Mouse (Mus musculus) forebrain, postnatal 0 days (tissue): ENCODE measurements around the gene Ifngr1. TPM values are rescaled to one million over a fixed set of nuclear protein-coding genes. Genes with fewer than 3 reads are reported as not detected.

Experiments used
- ATAC-seq: fragments of 200-750 bp; cut with Nextera tagmentation; 2 replicates; pipeline ENCODE4 v1.8.0; 2017; ENCODE audit warnings: mild to moderate bottlenecking, moderate library complexity
- DNase-seq: peaks from one replicate; pipeline ENCODE4 v3.0.0-alpha.2; 2015
- H3K27ac ChIP-seq: fragments of 300-500 bp; sonication (generic); 2 replicates; pipeline ENCODE4 v1.5.1; 2014; ENCODE audit warnings: low read depth, mild to moderate bottlenecking, antibody characterized with exemption, low read length, moderate library complexity, mixed read lengths
- H3K27me3 ChIP-seq: fragments of 300-500 bp; sonication (generic); 2 replicates; pipeline ENCODE4 v1.6.1; 2014; ENCODE audit warnings: mild to moderate bottlenecking, low read length, mixed read lengths; ENCODE audit not compliant: insufficient read depth
- H3K36me3 ChIP-seq: fragments of 300-500 bp; sonication (generic); 2 replicates; pipeline ENCODE4 v1.6.1; 2014; ENCODE audit warnings: mild to moderate bottlenecking, moderate library complexity; ENCODE audit not compliant: insufficient read depth
- H3K4me1 ChIP-seq: fragments of 300-500 bp; sonication (generic); 2 replicates; pipeline ENCODE4 v1.6.1; 2014; ENCODE audit warnings: antibody characterized with exemption; ENCODE audit not compliant: insufficient read depth
- H3K4me2 ChIP-seq: fragments of 300-500 bp; sonication (generic); 2 replicates; pipeline ENCODE4 v1.6.1; 2014; ENCODE audit warnings: low read depth, mild to moderate bottlenecking, moderate library complexity
- H3K4me3 ChIP-seq: fragments of 300-500 bp; sonication (generic); 2 replicates; pipeline ENCODE4 v1.5.1; 2014; ENCODE audit warnings: low read depth, low read length, mixed read lengths
- H3K9ac ChIP-seq: fragments of 300-500 bp; sonication (generic); 2 replicates; pipeline ENCODE4 v1.6.1; 2014; ENCODE audit warnings: mild to moderate bottlenecking
- H3K9me3 ChIP-seq: fragments of 300-500 bp; sonication (generic); 2 replicates; pipeline ENCODE4 v1.6.1; 2016; ENCODE audit warnings: low read length
- CTCF ChIP-seq: sonication (generic); IDR thresholded peaks from 2 replicates; pipeline ENCODE4 v1.5.1; 2016; ENCODE audit warnings: antibody characterized with exemption, control low read depth, low read depth
- whole genome bisulfite sequencing: fragments of 180-500 bp; shearing (Covaris S2); extraction: QIAGEN DNeasy Blood & Tissue Kit; methylation state at CpG from one replicate; pipeline ENCODE4 v1.1.7; 2014; 5-methylcytosine and 5-hydroxymethylcytosine counted together
- polyA plus RNA-seq: library from polyadenylated mRNA; unstranded; fragments of >200 nt; fragmentation: Nextera tagmentation; extraction: Ambion mirVana; gene quantifications from 2 replicates; pipeline ENCODE4 v1.2.1, GENCODE M21; 2015
- total RNA-seq: library from RNA; depleted of rRNA; stranded (reverse); fragments of >200 nt; gene quantifications from 2 replicates; pipeline ENCODE4 v1.2.3, GENCODE M21; 2014

The Ifngr1 gene
- total and polyA plus RNA-seq, 2 experiments from 2014 or later = 16.9 to 21.9 TPM

- Histone ChIP-seq H3K4me3 (no peak overlapping the region), H3K36me3 (no peaks in the 10 kb centered on the region), H3K4me2 (no peak overlapping the region), H3K27me3 (no peaks in the 10 kb centered on the region), H3K9ac (no peak overlapping the region), H3K9me3 (no peaks in the 10 kb centered on the region), H3K4me1 (no peaks in the 10 kb centered on the region), H3K27ac (no peak overlapping the region)
- no peak for ATAC-seq
- no peak for DNase-seq
- no peak for TF ChIP-seq CTCF
- whole genome bisulfite sequencing = 74% methylated on average over 6 of the region's 6 CpGs
Measured at GRCm38 (mm10) chr10:19578001-19578400, 13.7 kb upstream of the Ifngr1 start.

- no peaks in the 10 kb centered on the region for H3K9me3 ChIP-seq
- TF ChIP-seq CTCF = no peak
- H3K27ac ChIP-seq = no peak overlapping the region
- no peaks in the 10 kb centered on the region for H3K27me3 ChIP-seq
- H3K4me2 ChIP-seq = no peak overlapping the region
- no peaks in the 10 kb centered on the region for H3K4me1 ChIP-seq
- H3K9ac ChIP-seq = no peak overlapping the region
- WGBS = 61% methylated on average over 9 of the region's 9 CpGs
- peak; percentile 62; the same call in 1 of the 2 replicates for ATAC-seq
- H3K4me3 ChIP-seq = no peak overlapping the region
- DNase-seq = peak; percentile 63
- no peaks in the 10 kb centered on the region for H3K36me3 ChIP-seq
Measured at GRCm38 (mm10) chr10:19578409-19578986, 13.3 kb upstream of the Ifngr1 start.

DNA sequence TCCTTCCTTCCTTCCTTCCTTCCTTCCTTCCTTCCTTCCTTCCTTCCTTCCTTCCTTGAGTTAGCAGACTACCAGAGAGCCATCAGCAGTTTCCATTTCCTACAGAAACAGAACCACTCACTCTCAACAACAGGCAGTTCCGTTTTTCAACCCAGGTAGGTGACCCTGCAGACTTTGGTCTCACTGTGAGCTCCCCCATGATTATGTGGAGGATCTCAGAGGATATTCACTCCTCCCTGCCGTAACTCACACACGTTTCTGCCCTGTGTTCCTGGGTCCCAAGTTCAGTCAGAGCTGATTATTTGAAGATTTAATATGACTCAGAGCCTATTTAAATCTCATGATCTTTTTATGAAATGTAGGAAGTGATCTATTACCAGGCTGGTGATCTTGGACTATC is 11.1 kb upstream of the Ifngr1 start:
- Histone ChIP-seq H3K27me3 (no peaks in the 10 kb centered on the region), H3K4me3 (no peak overlapping the region), H3K27ac (no peak overlapping the region), H3K4me1 (no peaks in the 10 kb centered on the region), H3K9me3 (no peaks in the 10 kb centered on the region), H3K4me2 (no peak overlapping the region), H3K36me3 (no peaks in the 10 kb centered on the region), H3K9ac (no peak overlapping the region)
- no peak for TF ChIP-seq CTCF
- 68% methylated on average over 3 of the region's 3 CpGs for WGBS
- ATAC-seq (no peak), DNase-seq (no peak)

- Histone ChIP-seq H3K27me3 (no peaks in the 10 kb centered on the region), H3K4me1 (no peaks in the 10 kb centered on the region), H3K36me3 (no peaks in the 10 kb centered on the region), H3K4me2 (no peak overlapping the region), H3K27ac (no peak overlapping the region), H3K9ac (no peak overlapping the region), H3K9me3 (no peaks in the 10 kb centered on the region), H3K4me3 (no peak overlapping the region)
- 82% methylated on average over 9 of the region's 9 CpGs for WGBS
- DNase-seq (no peak), ATAC-seq (no peak)
- TF ChIP-seq CTCF = no peak
Measured at GRCm38 (mm10) chr10:19581844-19582582, 9.7 kb upstream of the Ifngr1 start.

DNA sequence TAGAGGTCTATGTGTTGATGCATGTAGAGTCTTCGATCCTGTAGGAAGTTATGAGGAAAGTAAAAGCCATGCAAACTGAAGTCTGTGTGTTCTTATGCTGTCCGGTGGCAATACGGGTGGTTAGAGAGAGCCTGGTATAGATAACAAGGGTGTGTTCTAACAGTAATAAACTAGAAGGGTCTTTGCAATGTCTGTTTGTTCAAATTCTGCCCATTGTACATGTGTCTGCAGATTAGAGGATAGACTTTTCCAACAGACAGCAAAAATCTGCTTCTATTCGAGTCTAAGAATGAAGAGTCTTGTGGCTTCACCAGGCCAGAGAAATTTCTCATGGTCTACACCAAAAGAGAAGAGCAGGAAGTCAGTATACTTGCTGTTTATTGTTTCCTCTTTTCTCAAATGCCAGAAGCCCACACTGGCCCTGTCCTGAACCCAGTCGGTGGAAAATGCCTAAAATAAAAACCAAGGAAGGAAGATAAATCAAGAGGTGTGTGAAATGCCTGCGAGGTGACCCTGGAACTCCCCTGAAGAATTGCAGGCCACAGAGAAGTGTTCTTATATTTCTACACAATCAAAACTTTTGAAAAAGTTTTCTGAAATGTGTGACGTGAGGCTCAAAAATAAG is 8.8 kb upstream of the Ifngr1 start:
- WGBS = 87% methylated on average over 7 of the region's 7 CpGs
- no peak for TF ChIP-seq CTCF

DNA sequence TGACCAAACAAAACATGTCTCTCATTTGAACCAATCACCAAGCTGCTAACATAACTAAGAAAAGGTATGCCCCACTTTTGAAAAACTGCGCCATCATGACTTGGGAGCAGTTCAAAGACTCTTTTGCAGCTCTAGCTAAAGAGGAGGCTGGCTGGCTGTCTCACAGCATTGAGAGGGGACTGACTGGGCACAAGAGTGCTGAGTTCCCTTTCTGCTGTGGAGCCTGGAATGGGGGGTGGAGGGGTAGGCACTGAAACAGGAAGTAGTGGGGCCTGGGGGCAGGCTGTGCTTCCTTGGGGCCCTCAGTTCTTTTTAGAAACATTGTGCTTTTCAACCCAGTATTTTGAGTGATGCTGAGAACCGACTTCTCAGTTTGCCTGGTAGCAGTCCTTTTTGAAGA is 7.7 kb upstream of the Ifngr1 start:
- Histone ChIP-seq H3K4me1 (no peaks in the 10 kb centered on the region), H3K36me3 (no peaks in the 10 kb centered on the region), H3K4me2 (no peak overlapping the region), H3K27me3 (no peaks in the 10 kb centered on the region), H3K4me3 (no peak overlapping the region), H3K9me3 (no peaks in the 10 kb centered on the region), H3K27ac (no peak overlapping the region), H3K9ac (no peak overlapping the region)
- ATAC-seq (no peak), DNase-seq (no peak)
- 76% methylated on average over 2 of the region's 2 CpGs for WGBS
- no peak for TF ChIP-seq CTCF

More for the DNA sequence above, 8.8 kb upstream of the Ifngr1 start:
- Histone ChIP-seq H3K4me3 (no peak overlapping the region), H3K9ac (no peak overlapping the region), H3K27me3 (no peaks in the 10 kb centered on the region), H3K9me3 (no peaks in the 10 kb centered on the region), H3K4me1 (no peaks in the 10 kb centered on the region), H3K36me3 (no peaks in the 10 kb centered on the region), H3K4me2 (no peak overlapping the region), H3K27ac (no peak overlapping the region)
- ATAC-seq (no peak), DNase-seq (no peak)

DNA sequence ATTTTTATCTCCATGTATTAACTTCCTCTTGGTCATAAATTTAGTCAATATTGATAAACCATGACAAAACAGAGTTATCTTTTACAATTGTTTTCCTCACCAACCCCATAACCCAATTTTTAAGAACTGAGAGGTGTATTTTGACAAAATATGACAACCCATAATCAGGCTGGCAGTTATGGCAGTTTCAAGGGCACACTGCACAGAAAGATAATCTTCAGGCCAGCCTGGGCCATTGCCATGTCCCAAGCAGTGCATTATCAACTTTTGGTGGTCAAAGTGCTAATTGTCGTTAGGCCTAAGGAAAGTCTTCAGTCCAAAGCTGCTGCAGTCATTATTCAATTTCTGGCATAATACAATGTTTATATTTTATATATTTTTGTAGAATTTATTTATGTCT is 6.9 kb upstream of the Ifngr1 start:
- H3K27ac ChIP-seq = no peak overlapping the region
- no peaks in the 10 kb centered on the region for H3K9me3 ChIP-seq
- H3K27me3 ChIP-seq = no peaks in the 10 kb centered on the region
- ATAC-seq (no peak), DNase-seq (no peak)
- 91% methylated on average over 1 of the region's 1 CpGs for WGBS
- H3K9ac ChIP-seq = no peak overlapping the region
- no peaks in the 10 kb centered on the region for H3K4me1 ChIP-seq
- no peaks in the 10 kb centered on the region for H3K36me3 ChIP-seq
- no peak for TF ChIP-seq CTCF
- H3K4me3 ChIP-seq = no peak overlapping the region
- no peak overlapping the region for H3K4me2 ChIP-seq
